Mouse (Mus musculus): ENCODE data around the gene Yipf3. TPM values are rescaled to one million over a fixed set of nuclear protein-coding genes. Genes with fewer than 3 reads are reported as not detected.

The Yipf3 gene
- total RNA-seq (2017), result 59.1 and 61.4 TPM in 2 replicates

GRCm38 (mm10) chr17:46247512-46248188, at the start of gene Yipf3, which contains the start of gene Polr1c:
TSS of gene Yipf3 (plus strand) at chr17:46248080.
TSS of gene Polr1c (minus strand) at chr17:46248054.
- peak; percentile 87 for ATAC-seq (ENCODE audit: extremely low read depth, insufficient number of reproducible peaks, low FRiP score, poor library complexity, severe bottlenecking)

- ATAC-seq (ENCODE audit: extremely low read depth, insufficient number of reproducible peaks, low FRiP score, poor library complexity, severe bottlenecking), result no peak
Observed at GRCm38 (mm10) chr17:46201151-46201550, 46.7 kb upstream of the Yipf3 start.

GRCm38 (mm10) chr17:46202421-46203071, 45.3 kb upstream of the Yipf3 start, which contains the start of the genes Polh and Xpo5:
TSS of gene Polh (minus strand) at chr17:46202645.
TSS of gene Xpo5 (plus strand) at chr17:46202782.
- peak; percentile 82 for ATAC-seq (ENCODE audit: extremely low read depth, insufficient number of reproducible peaks, low FRiP score, poor library complexity, severe bottlenecking)

- no peak for ATAC-seq (ENCODE audit: extremely low read depth, insufficient number of reproducible peaks, low FRiP score, poor library complexity, severe bottlenecking)
Observed at GRCm38 (mm10) chr17:46203078-46203477, 44.8 kb upstream of the Yipf3 start.

GRCm38 (mm10) chr17:46206676-46207075, 41.2 kb upstream of the Yipf3 start:
- no peak for ATAC-seq (ENCODE audit: extremely low read depth, insufficient number of reproducible peaks, low FRiP score, poor library complexity, severe bottlenecking)

- ATAC-seq (ENCODE audit: extremely low read depth, insufficient number of reproducible peaks, low FRiP score, poor library complexity, severe bottlenecking), result no peak
Observed at GRCm38 (mm10) chr17:46210550-46210949, 37.3 kb upstream of the Yipf3 start.

GRCm38 (mm10) chr17:46221601-46222000, 26.3 kb upstream of the Yipf3 start:
- no peak for ATAC-seq (ENCODE audit: extremely low read depth, insufficient number of reproducible peaks, low FRiP score, poor library complexity, severe bottlenecking)

GRCm38 (mm10) chr17:46227576-46227975, 20.3 kb upstream of the Yipf3 start:
- no peak for ATAC-seq (ENCODE audit: extremely low read depth, insufficient number of reproducible peaks, low FRiP score, poor library complexity, severe bottlenecking)

- ATAC-seq (ENCODE audit: extremely low read depth, insufficient number of reproducible peaks, low FRiP score, poor library complexity, severe bottlenecking), result no peak
Observed at GRCm38 (mm10) chr17:46236067-46236466, 11.8 kb upstream of the Yipf3 start.

GRCm38 (mm10) chr17:46237079-46237478, 10.8 kb upstream of the Yipf3 start:
- ATAC-seq (ENCODE audit: extremely low read depth, insufficient number of reproducible peaks, low FRiP score, poor library complexity, severe bottlenecking), result no peak

GRCm38 (mm10) chr17:46237480-46237879, 10.4 kb upstream of the Yipf3 start:
- ATAC-seq (ENCODE audit: extremely low read depth, insufficient number of reproducible peaks, low FRiP score, poor library complexity, severe bottlenecking), result no peak

- no peak for ATAC-seq (ENCODE audit: extremely low read depth, insufficient number of reproducible peaks, low FRiP score, poor library complexity, severe bottlenecking)
Observed at GRCm38 (mm10) chr17:46239516-46240114, 8.3 kb upstream of the Yipf3 start.

- ATAC-seq (ENCODE audit: extremely low read depth, insufficient number of reproducible peaks, low FRiP score, poor library complexity, severe bottlenecking), result no peak
Observed at GRCm38 (mm10) chr17:46241471-46241870, 6.4 kb upstream of the Yipf3 start.

GRCm38 (mm10) chr17:46242274-46242673, 5.6 kb upstream of the Yipf3 start:
- no peak for ATAC-seq (ENCODE audit: extremely low read depth, insufficient number of reproducible peaks, low FRiP score, poor library complexity, severe bottlenecking)

- ATAC-seq (ENCODE audit: extremely low read depth, insufficient number of reproducible peaks, low FRiP score, poor library complexity, severe bottlenecking), result no peak
Observed at GRCm38 (mm10) chr17:46242993-46243392, 4.9 kb upstream of the Yipf3 start.

GRCm38 (mm10) chr17:46243624-46244023, 4.3 kb upstream of the Yipf3 start:
- ATAC-seq (ENCODE audit: extremely low read depth, insufficient number of reproducible peaks, low FRiP score, poor library complexity, severe bottlenecking), result no peak

- no peak for ATAC-seq (ENCODE audit: extremely low read depth, insufficient number of reproducible peaks, low FRiP score, poor library complexity, severe bottlenecking)
Observed at GRCm38 (mm10) chr17:46244579-46244978, 3.3 kb upstream of the Yipf3 start.

GRCm38 (mm10) chr17:46248189-46248522, 276 bp downstream of the Yipf3 start:
- no peak for ATAC-seq (ENCODE audit: extremely low read depth, insufficient number of reproducible peaks, low FRiP score, poor library complexity, severe bottlenecking)

- no peak for ATAC-seq (ENCODE audit: extremely low read depth, insufficient number of reproducible peaks, low FRiP score, poor library complexity, severe bottlenecking)
Observed at GRCm38 (mm10) chr17:46251174-46251573, 3.3 kb downstream of the Yipf3 start.
